8 mouse cellular contexts compared by ENCODE assay signal in the genomic region with DNA sequence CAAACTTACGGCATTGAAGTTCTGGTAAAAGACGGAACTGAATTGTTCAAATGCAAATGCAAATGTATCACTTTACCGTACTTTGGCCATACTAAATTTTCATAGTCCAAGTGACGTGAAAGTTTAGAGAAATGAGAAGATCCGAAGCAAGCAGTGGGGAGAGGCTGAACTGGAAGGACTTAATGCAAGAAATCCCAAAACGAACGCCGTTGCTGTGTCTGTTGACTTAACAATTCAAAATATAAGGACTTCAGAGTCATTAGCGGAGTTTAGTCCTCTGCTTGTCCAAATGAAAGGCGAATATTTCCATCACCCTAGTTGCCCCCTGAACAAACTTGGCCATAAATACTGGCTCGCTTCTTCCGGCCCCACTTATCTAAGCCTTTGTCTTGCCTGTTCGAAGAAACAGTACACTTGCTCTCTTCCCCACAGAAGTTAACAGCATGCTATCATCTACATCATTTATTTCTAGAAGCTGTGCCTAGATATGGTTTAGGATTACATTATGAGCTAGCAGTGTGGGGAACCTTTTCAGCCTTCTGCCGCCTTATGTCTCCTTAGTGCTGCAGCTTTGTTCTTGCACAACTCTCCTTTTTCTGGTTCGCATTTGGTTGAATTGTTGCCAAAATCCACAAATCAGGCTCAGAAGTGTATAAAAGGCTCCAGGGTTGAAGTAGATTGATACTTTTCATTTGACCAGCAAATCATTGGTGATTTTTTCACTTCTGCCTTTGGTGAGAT. TPM values are rescaled to one million over a fixed set of nuclear protein-coding genes. Genes with fewer than 3 reads are reported as not detected.
DNase-seq lines count a peak whose midpoint lies in the region; ATAC-seq and TF ChIP-seq lines count a peak whose summit lies in the region.

No protein-coding gene starts in this region.

- H3K36me3 ChIP-seq in embryonic facial prominence, embryonic 10.5 days (replicated peaks) = no peaks in the 10 kb centered on the region
- no peaks in the 10 kb centered on the region for H3K36me3 ChIP-seq in hindbrain, embryonic 10.5 days
- H3K36me3 ChIP-seq in liver, embryonic 14.5 days (replicated peaks; ENCODE audit: control insufficient read depth, insufficient read depth, low read depth) = no peaks in the 10 kb centered on the region

- no peak for ATAC-seq in liver, embryonic 14.5 days (ENCODE audit: insufficient read depth)

- 21% methylated on average over 15 of the region's 15 CpGs for WGBS in embryonic facial prominence, embryonic 10.5 days
- WGBS in hindbrain, embryonic 10.5 days = 20% methylated on average over 15 of the region's 15 CpGs
- WGBS in liver, embryonic 14.5 days (ENCODE audit: insufficient replicate concordance) = 4% methylated on average over 15 of the region's 15 CpGs

- peak overlapping the region; percentile 93 for H3K27ac ChIP-seq in embryonic facial prominence, embryonic 10.5 days (replicated peaks)
- peak overlapping the region; percentile 94 for H3K27ac ChIP-seq in hindbrain, embryonic 10.5 days
- H3K27ac ChIP-seq in liver, embryonic 14.5 days = peak overlapping the region; percentile 98

- peak overlapping the region; percentile 60 for H3K4me3 ChIP-seq in embryonic facial prominence, embryonic 10.5 days
- H3K4me3 ChIP-seq in hindbrain, embryonic 10.5 days = peak overlapping the region; percentile 59
- H3K4me3 ChIP-seq in liver, embryonic 14.5 days (ENCODE audit: insufficient read depth in 1 of 2, low read depth in 2 of 2, low read length in 2 of 2) = peak overlapping the region; percentile 67 to 71

- H3K27me3 ChIP-seq in embryonic facial prominence, embryonic 10.5 days (replicated peaks; ENCODE audit: low read depth, poor library complexity, severe bottlenecking) = no peaks in the 10 kb centered on the region
- no peaks in the 10 kb centered on the region for H3K27me3 ChIP-seq in hindbrain, embryonic 10.5 days (ENCODE audit: insufficient read depth, poor library complexity, severe bottlenecking)
- no peaks in the 10 kb centered on the region for H3K27me3 ChIP-seq in liver, embryonic 14.5 days (ENCODE audit: control insufficient read depth, insufficient read depth, low read length)

- peak overlapping the region; percentile 87 for H3K4me2 ChIP-seq in liver, embryonic 14.5 days (ENCODE audit: low read depth)

- no peak; the same call in 1 of the 2 replicates for TF ChIP-seq EP300 in liver, embryonic 14.5 days (IDR thresholded peaks at IDR 0.05; ENCODE audit: low read depth)

- no peak for TF ChIP-seq CTCF in liver, embryonic 14.5 days (IDR thresholded peaks at IDR 0.05; ENCODE audit: low read depth)

- no peaks in the 10 kb centered on the region for H3K9me3 ChIP-seq in embryonic facial prominence, embryonic 10.5 days
- no peaks in the 10 kb centered on the region for H3K9me3 ChIP-seq in hindbrain, embryonic 10.5 days
- H3K9me3 ChIP-seq in liver, embryonic 14.5 days (ENCODE audit: control insufficient read depth, low read length) = no peaks in the 10 kb centered on the region

- peak overlapping the region; percentile 94 for H3K9ac ChIP-seq in liver, embryonic 14.5 days (replicated peaks)

- peak; percentile 30 for DNase-seq in thymus, postnatal 25 days
- no peak for DNase-seq in thymus, postnatal 36 days
- DNase-seq in embryonic facial prominence, embryonic 10.5 days (ENCODE audit: low spot score) = peak; percentile 46
- peak; percentile 36 for DNase-seq in hindbrain, embryonic 10.5 days (ENCODE audit: low spot score)
- DNase-seq in liver, embryonic 14.5 days (ENCODE audit: low read depth in 3 of 3, low spot score in 3 of 3) = peak in 1 of 3 experiments; percentile 67
- DNase-seq in retina, embryonic 14.5 days (ENCODE audit: low spot score) = peak; percentile 23
- DNase-seq in cerebellum, postnatal 36 days = no peak
- no peak for DNase-seq in cerebellum, adult 18-20 months

- H3K4me1 ChIP-seq in embryonic facial prominence, embryonic 10.5 days = peaks cover 23% of the 10 kb centered on the region
- peaks cover 26% of the 10 kb centered on the region for H3K4me1 ChIP-seq in hindbrain, embryonic 10.5 days (replicated peaks)
- H3K4me1 ChIP-seq in liver, embryonic 14.5 days (replicated peaks; ENCODE audit: control insufficient read depth in 2 of 2, insufficient read depth in 2 of 2, low read length in 1 of 2) = peaks cover 17 to 37% of the 10 kb centered on the region in 2 experiments

RNA-seq across cellular contexts. Expression of a gene that starts 1.3 kb away (rescaled TPM):
- 19.0 and 20.3 TPM in 2 replicates for polyA plus RNA-seq in embryonic facial prominence, embryonic 10.5 days (2016; fragmentation: Nextera tagmentation; extraction: Ambion mirVana)
- polyA plus RNA-seq in hindbrain, embryonic 10.5 days (2016; fragmentation: Nextera tagmentation; extraction: Ambion mirVana) = 23.1 and 26.2 TPM in 2 replicates
- polyA plus RNA-seq in liver, embryonic 14.5 days (2012; rRNA removed) = 67.1 and 79.7 TPM in 2 replicates
- 104 and 106 TPM in 2 replicates for polyA plus RNA-seq in liver, embryonic 14.5 days (2014; fragmentation: Nextera tagmentation; extraction: Ambion mirVana)

RNA-seq across cellular contexts. Expression of a gene that starts 1.5 kb away (rescaled TPM):
- polyA plus RNA-seq in embryonic facial prominence, embryonic 10.5 days (2016; fragmentation: Nextera tagmentation; extraction: Ambion mirVana) = 0.91 and 1.3 TPM in 2 replicates
- 0.80 and 1.2 TPM in 2 replicates for polyA plus RNA-seq in hindbrain, embryonic 10.5 days (2016; fragmentation: Nextera tagmentation; extraction: Ambion mirVana)
- polyA plus RNA-seq in liver, embryonic 14.5 days (2012; rRNA removed) = 1.5 and 1.8 TPM in 2 replicates
- 1.1 and 1.3 TPM in 2 replicates for polyA plus RNA-seq in liver, embryonic 14.5 days (2014; fragmentation: Nextera tagmentation; extraction: Ambion mirVana)

RNA-seq across cellular contexts. Expression of a gene that starts 10.3 kb away (rescaled TPM):
- 0.28 TPM in 1 of 2 replicates, not detected in the other for polyA plus RNA-seq in embryonic facial prominence, embryonic 10.5 days (2016; fragmentation: Nextera tagmentation; extraction: Ambion mirVana)
- polyA plus RNA-seq in hindbrain, embryonic 10.5 days (2016; fragmentation: Nextera tagmentation; extraction: Ambion mirVana) = not detected in 2 replicates
- 0.13 TPM in 1 of 2 replicates, not detected in the other for polyA plus RNA-seq in liver, embryonic 14.5 days (2012; rRNA removed)
- polyA plus RNA-seq in liver, embryonic 14.5 days (2014; fragmentation: Nextera tagmentation; extraction: Ambion mirVana) = not detected in 2 replicates

RNA-seq across cellular contexts. Expression of a gene that starts 13.0 kb away (rescaled TPM):
- 6.6 and 6.8 TPM in 2 replicates for polyA plus RNA-seq in embryonic facial prominence, embryonic 10.5 days (2016; fragmentation: Nextera tagmentation; extraction: Ambion mirVana)
- 5.4 TPM in 2 replicates for polyA plus RNA-seq in hindbrain, embryonic 10.5 days (2016; fragmentation: Nextera tagmentation; extraction: Ambion mirVana)
- 3.5 and 6.2 TPM in 2 replicates for polyA plus RNA-seq in liver, embryonic 14.5 days (2012; rRNA removed)
- 8.5 and 10.1 TPM in 2 replicates for polyA plus RNA-seq in liver, embryonic 14.5 days (2014; fragmentation: Nextera tagmentation; extraction: Ambion mirVana)

RNA-seq across cellular contexts. Expression of a gene that starts 25.4 kb away (rescaled TPM):
- 1.5 and 2.0 TPM in 2 replicates for polyA plus RNA-seq in embryonic facial prominence, embryonic 10.5 days (2016; fragmentation: Nextera tagmentation; extraction: Ambion mirVana)
- 3.2 and 3.5 TPM in 2 replicates for polyA plus RNA-seq in hindbrain, embryonic 10.5 days (2016; fragmentation: Nextera tagmentation; extraction: Ambion mirVana)
- polyA plus RNA-seq in liver, embryonic 14.5 days (2012; rRNA removed) = 2.8 and 3.4 TPM in 2 replicates
- 10.8 and 12.2 TPM in 2 replicates for polyA plus RNA-seq in liver, embryonic 14.5 days (2014; fragmentation: Nextera tagmentation; extraction: Ambion mirVana)

Comparison
In these comparisons a context has a peak if more than half of its experiments do, and no peak if none do; other contexts are left out.
1. DNase-seq: peak in thymus, postnatal 25 days (single experiment), embryonic facial prominence, embryonic 10.5 days (single experiment), hindbrain, embryonic 10.5 days (single experiment) and retina, embryonic 14.5 days (single experiment); none in thymus, postnatal 36 days (0 of 2), cerebellum, postnatal 36 days (0 of 2) and cerebellum, adult 18-20 months (0 of 2).
2. Peak in every context shown above with its lines, with median percentiles within 50 percentile points of each other: H3K27ac ChIP-seq and H3K4me3 ChIP-seq.